Mouse (Mus musculus): ENCODE measurements around the gene Cgn. TPM values are rescaled to one million over a fixed set of nuclear protein-coding genes. Genes with fewer than 3 reads are reported as not detected.
A peak's percentile ranks its signal among the peaks of the same experiment; 100 is the strongest.

Gene Cgn
- polyA plus RNA-seq, 1 experiment, result 7.0 TPM

DNA sequence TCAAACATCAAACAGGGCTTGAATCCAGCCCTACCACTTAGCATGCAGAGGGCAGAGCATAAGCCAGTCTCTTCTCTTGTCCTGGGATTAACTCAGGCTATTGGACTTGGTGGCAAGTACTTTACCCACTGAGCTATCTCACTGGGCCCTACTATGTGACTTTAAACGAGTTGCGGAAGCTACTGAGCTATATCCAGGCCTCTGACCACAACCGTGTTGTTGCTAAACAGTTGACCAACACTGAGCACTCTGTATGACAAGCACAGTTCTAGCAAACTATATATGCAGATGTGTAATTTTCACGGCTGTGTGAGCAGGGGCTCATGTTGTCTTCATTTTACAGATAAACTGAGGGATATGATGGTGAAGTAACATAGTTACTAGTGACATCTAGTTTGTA is 28.4 kb upstream of the Cgn start:
- DNase-seq (ENCODE audit: low read depth), result no peak
- TF ChIP-seq CTCF (IDR thresholded peaks at IDR 0.05; ENCODE audit: borderline replicate concordance, extremely low read depth, insufficient read depth, insufficient read length) (no peak), POLR2A (IDR thresholded peaks at IDR 0.05; ENCODE audit: borderline replicate concordance, extremely low read depth, insufficient read depth, insufficient read length, poor library complexity, severe bottlenecking) (no peak)

DNA sequence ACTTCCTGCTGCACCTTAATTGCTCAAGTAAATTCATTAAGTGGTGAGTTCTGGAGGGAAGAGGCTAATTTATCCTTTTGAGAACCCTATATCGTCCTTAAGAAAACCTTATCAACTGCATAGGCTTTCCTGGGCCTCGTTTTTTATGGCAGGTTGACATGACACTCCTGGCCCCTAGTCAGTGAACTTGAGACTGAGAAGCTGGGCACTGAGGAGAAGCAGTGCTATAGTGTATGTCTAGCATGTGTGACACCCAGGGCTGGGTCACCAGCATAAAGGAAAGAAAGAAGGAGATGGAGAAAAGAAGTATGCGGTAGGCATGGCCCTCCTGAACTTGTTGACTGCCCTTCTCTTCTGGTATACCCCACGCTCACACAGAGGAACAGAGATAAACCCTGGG is 27.8 kb upstream of the Cgn start:
- DNase-seq (ENCODE audit: low read depth), result no peak

GRCm38 (mm10) chr3:94813651-94814050 is 27.4 kb upstream of the Cgn start:
- TF ChIP-seq POLR2A (IDR thresholded peaks at IDR 0.05; ENCODE audit: borderline replicate concordance, extremely low read depth, insufficient read depth, insufficient read length, poor library complexity, severe bottlenecking) (no peak), CTCF (IDR thresholded peaks at IDR 0.05; ENCODE audit: borderline replicate concordance, extremely low read depth, insufficient read depth, insufficient read length) (no peak)
- no peak for DNase-seq (ENCODE audit: low read depth)

More for the DNA sequence above, 27.8 kb upstream of the Cgn start:
- TF ChIP-seq POLR2A (IDR thresholded peaks at IDR 0.05; ENCODE audit: borderline replicate concordance, extremely low read depth, insufficient read depth, insufficient read length, poor library complexity, severe bottlenecking) (no peak), CTCF (IDR thresholded peaks at IDR 0.05; ENCODE audit: borderline replicate concordance, extremely low read depth, insufficient read depth, insufficient read length) (no peak)

GRCm38 (mm10) chr3:94811628-94812027 is 25.3 kb upstream of the Cgn start:
- TF ChIP-seq CTCF (IDR thresholded peaks at IDR 0.05; ENCODE audit: borderline replicate concordance, extremely low read depth, insufficient read depth, insufficient read length) (peak; percentile 57), POLR2A (IDR thresholded peaks at IDR 0.05; ENCODE audit: borderline replicate concordance, extremely low read depth, insufficient read depth, insufficient read length, poor library complexity, severe bottlenecking) (no peak)
- DNase-seq (ENCODE audit: low read depth), result peak; percentile 63

- TF ChIP-seq POLR2A (IDR thresholded peaks at IDR 0.05; ENCODE audit: borderline replicate concordance, extremely low read depth, insufficient read depth, insufficient read length, poor library complexity, severe bottlenecking), result no peak
- no peak for TF ChIP-seq CTCF (IDR thresholded peaks at IDR 0.05; ENCODE audit: borderline replicate concordance, extremely low read depth, insufficient read depth, insufficient read length)
- no peak for DNase-seq (ENCODE audit: low read depth)
These were observed 22.0 kb upstream of the Cgn start for GRCm38 (mm10) chr3:94808296-94808695.

GRCm38 (mm10) chr3:94804976-94805375 is 18.7 kb upstream of the Cgn start:
- TF ChIP-seq POLR2A (IDR thresholded peaks at IDR 0.05; ENCODE audit: borderline replicate concordance, extremely low read depth, insufficient read depth, insufficient read length, poor library complexity, severe bottlenecking), result no peak
- DNase-seq (ENCODE audit: low read depth), result no peak

GRCm38 (mm10) chr3:94804146-94804545 is 17.9 kb upstream of the Cgn start:
- DNase-seq (ENCODE audit: low read depth), result peak; percentile 84
- TF ChIP-seq CTCF (IDR thresholded peaks at IDR 0.05; ENCODE audit: borderline replicate concordance, extremely low read depth, insufficient read depth, insufficient read length) (no peak), POLR2A (IDR thresholded peaks at IDR 0.05; ENCODE audit: borderline replicate concordance, extremely low read depth, insufficient read depth, insufficient read length, poor library complexity, severe bottlenecking) (no peak)

DNA sequence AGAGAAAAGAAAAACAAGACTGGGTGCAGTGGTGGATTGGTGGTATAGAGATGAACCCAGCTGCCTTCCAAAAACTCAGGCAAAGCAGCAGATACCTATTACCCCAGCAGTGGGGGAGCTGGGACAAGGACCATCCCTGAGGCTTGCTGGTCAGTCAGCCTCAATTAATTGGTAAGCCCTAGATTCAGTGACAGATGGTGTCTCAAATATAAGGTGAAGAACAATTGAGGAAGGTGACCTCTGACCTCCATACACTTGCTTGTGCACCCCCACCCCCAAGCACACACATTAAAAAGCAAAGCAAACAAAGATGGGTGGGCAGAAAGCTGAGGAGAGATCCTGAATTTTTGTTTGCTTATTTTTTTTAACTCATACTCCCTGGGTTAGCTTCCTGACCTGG is 9.9 kb upstream of the Cgn start:
- no peak for DNase-seq (ENCODE audit: low read depth)
- TF ChIP-seq POLR2A (IDR thresholded peaks at IDR 0.05; ENCODE audit: borderline replicate concordance, extremely low read depth, insufficient read depth, insufficient read length, poor library complexity, severe bottlenecking), result no peak
- no peak for TF ChIP-seq CTCF (IDR thresholded peaks at IDR 0.05; ENCODE audit: borderline replicate concordance, extremely low read depth, insufficient read depth, insufficient read length)

DNA sequence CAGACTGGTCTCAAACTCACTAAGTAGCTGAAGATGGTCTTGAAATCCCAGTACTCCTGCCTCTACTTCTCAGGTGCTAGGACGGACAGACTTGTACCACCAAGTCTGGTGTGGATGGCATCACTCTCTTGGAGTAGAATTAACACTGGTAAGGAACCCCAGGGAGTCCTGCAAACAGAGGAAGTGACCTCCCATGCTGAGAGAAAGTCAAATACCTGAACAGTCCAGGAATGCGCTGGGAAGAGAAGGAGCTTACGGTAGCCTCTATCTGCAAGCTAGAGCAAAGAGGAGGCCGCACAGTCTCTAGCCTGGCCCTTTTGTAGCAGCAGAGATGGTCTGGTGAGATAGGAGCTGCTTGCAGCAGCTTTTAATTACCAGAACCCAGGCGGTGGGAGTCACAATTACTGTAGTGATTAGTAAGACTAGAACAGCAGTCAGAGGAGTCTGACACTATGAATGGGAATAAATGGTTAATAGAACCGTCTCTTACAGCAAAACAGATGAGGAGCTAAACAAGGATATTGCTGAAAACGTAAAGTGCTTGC is 9.4 kb upstream of the Cgn start:
- TF ChIP-seq POLR2A (IDR thresholded peaks at IDR 0.05; ENCODE audit: borderline replicate concordance, extremely low read depth, insufficient read depth, insufficient read length, poor library complexity, severe bottlenecking) (no peak), CTCF (IDR thresholded peaks at IDR 0.05; ENCODE audit: borderline replicate concordance, extremely low read depth, insufficient read depth, insufficient read length) (no peak)
- DNase-seq (ENCODE audit: low read depth), result no peak

DNA sequence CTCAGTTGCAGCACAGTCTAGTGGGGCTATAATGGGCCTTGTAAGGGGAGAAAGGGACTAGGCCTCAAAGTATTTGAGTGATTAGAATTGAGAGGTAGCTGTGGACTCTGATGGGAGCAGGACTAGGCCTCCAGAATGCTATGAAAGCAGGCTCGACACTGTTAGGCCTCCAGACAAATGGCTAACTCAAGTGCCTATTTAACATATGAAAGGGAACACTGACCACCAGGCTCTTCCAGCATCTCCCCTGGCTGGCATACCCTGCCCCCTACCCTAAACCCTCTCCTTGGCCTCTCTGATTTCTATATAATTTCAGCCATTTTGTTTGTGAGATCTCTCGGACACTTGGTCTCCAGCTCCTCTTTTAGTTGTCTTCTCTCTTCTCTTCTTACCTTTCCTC is 8.1 kb upstream of the Cgn start:
- no peak for DNase-seq (ENCODE audit: low read depth)
- TF ChIP-seq POLR2A (IDR thresholded peaks at IDR 0.05; ENCODE audit: borderline replicate concordance, extremely low read depth, insufficient read depth, insufficient read length, poor library complexity, severe bottlenecking), result no peak
- no peak for TF ChIP-seq CTCF (IDR thresholded peaks at IDR 0.05; ENCODE audit: borderline replicate concordance, extremely low read depth, insufficient read depth, insufficient read length)

DNA sequence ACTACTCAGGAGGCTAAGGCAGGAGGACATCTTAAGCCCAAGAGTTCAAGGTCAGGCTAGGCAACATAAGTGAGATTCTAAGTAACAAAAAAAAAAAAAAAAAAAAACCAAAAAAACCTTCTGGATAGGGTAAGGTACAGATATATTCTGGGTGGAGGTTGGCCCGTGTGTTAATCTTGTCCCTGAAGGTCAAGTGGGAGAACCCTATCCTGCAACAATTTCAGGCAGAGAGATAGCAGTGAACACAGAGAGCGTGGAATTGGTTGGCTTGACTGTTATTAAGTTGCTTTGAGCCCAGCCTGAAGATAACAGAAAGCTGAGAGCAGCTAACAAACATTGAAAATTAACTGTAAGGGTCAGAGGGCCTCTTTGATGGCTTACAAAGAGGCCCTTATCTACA is 7.4 kb upstream of the Cgn start:
- no peak for TF ChIP-seq POLR2A (IDR thresholded peaks at IDR 0.05; ENCODE audit: borderline replicate concordance, extremely low read depth, insufficient read depth, insufficient read length, poor library complexity, severe bottlenecking)
- no peak for TF ChIP-seq CTCF (IDR thresholded peaks at IDR 0.05; ENCODE audit: borderline replicate concordance, extremely low read depth, insufficient read depth, insufficient read length)
- no peak for DNase-seq (ENCODE audit: low read depth)

GRCm38 (mm10) chr3:94792258-94792657 is 6.0 kb upstream of the Cgn start:
- TF ChIP-seq CTCF (IDR thresholded peaks at IDR 0.05; ENCODE audit: borderline replicate concordance, extremely low read depth, insufficient read depth, insufficient read length), result no peak
- no peak for TF ChIP-seq POLR2A (IDR thresholded peaks at IDR 0.05; ENCODE audit: borderline replicate concordance, extremely low read depth, insufficient read depth, insufficient read length, poor library complexity, severe bottlenecking)

More at GRCm38 (mm10) chr3:94792258-94792657, 6.0 kb upstream of the Cgn start:
- DNase-seq (ENCODE audit: low read depth), result no peak
